Mouse (Mus musculus) midbrain, embryonic 15.5 days (tissue): Measurements from ENCODE around the gene Fads2. TPM values are rescaled to one million over a fixed set of nuclear protein-coding genes. Genes with fewer than 3 reads are reported as not detected.

Source experiments
- ATAC-seq: fragments of 200-750 bp; cut with Nextera tagmentation; replicated peaks from 2 replicates; pipeline ENCODE4 v1.8.0; 2017; ENCODE audit warnings: moderate TSS enrichment
- H3K27ac ChIP-seq: fragments of 300-500 bp; sonication (generic); 2 replicates; pipeline ENCODE4 v1.5.1; 2015; ENCODE audit warnings: mild to moderate bottlenecking, inconsistent platforms
- H3K27me3 ChIP-seq: fragments of 300-500 bp; sonication (generic); replicated peaks from 2 replicates; pipeline ENCODE4 v1.6.1; 2015; ENCODE audit warnings: inconsistent platforms
- H3K36me3 ChIP-seq: fragments of 300-500 bp; sonication (generic); replicated peaks from 2 replicates; pipeline ENCODE4 v1.6.1; 2015; ENCODE audit warnings: inconsistent platforms
- H3K4me1 ChIP-seq: fragments of 300-500 bp; sonication (generic); 2 replicates; pipeline ENCODE4 v1.6.1; 2015; ENCODE audit warnings: inconsistent platforms
- H3K4me2 ChIP-seq: fragments of 300-500 bp; sonication (generic); 2 replicates; pipeline ENCODE4 v1.6.1; 2015; ENCODE audit warnings: inconsistent platforms, mild to moderate bottlenecking, moderate library complexity
- H3K4me3 ChIP-seq: fragments of 300-500 bp; sonication (generic); 2 replicates; pipeline ENCODE4 v1.5.1; 2015; ENCODE audit warnings: mild to moderate bottlenecking, inconsistent platforms
- H3K9ac ChIP-seq: fragments of 300-500 bp; sonication (generic); 2 replicates; pipeline ENCODE4 v1.6.1; 2015; ENCODE audit warnings: mild to moderate bottlenecking, inconsistent platforms
- H3K9me3 ChIP-seq: fragments of 300-500 bp; sonication (generic); 2 replicates; pipeline ENCODE4 v1.6.1; 2016; ENCODE audit warnings: inconsistent platforms
- WGBS: fragments of 180-500 bp; shearing (Covaris S2); methylation state at CpG from one replicate; pipeline ENCODE4 v1.1.7; 2015; ENCODE audit warnings: mixed read lengths; 5-methylcytosine and 5-hydroxymethylcytosine counted together
- polyA plus RNA-seq: library from polyadenylated mRNA; unstranded; fragments of >200 nt; fragmentation: Nextera tagmentation; extraction: Ambion mirVana; gene quantifications from 2 replicates; pipeline ENCODE4 v1.2.1, GENCODE M21; 2015

Fads2 gene
- polyA plus RNA-seq, 1 experiment from 2014 or later = 215 TPM

DNA sequence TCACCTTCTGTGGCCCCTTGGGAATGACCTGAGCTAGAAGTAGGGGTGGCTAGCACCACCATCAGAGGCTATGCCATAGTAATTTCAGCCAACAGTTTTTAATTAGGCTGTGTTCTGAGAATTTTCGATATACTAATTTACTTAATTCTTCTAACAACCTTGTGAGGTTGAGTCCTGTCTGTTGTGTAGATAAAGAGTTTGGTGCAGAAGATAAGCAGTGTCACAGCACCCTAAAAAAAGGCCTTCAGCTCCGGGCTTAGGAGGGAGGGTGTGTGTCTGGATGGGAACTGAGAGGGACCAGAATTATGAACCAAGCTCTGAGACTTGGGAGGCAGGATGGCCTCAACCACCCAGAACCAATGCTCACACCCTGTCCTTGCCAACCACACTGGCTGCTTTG is 55.8 kb downstream of the Fads2 start:
- Histone ChIP-seq H3K27ac (no peak overlapping the region), H3K27me3 (no peaks in the 10 kb centered on the region), H3K9me3 (no peaks in the 10 kb centered on the region), H3K36me3 (no peaks in the 10 kb centered on the region), H3K9ac (no peak overlapping the region), H3K4me3 (no peak overlapping the region), H3K4me1 (peaks cover 26% of the 10 kb centered on the region), H3K4me2 (no peak overlapping the region)
- WGBS = 83% methylated on average over 2 of the region's 2 CpGs
- no peak for ATAC-seq

DNA sequence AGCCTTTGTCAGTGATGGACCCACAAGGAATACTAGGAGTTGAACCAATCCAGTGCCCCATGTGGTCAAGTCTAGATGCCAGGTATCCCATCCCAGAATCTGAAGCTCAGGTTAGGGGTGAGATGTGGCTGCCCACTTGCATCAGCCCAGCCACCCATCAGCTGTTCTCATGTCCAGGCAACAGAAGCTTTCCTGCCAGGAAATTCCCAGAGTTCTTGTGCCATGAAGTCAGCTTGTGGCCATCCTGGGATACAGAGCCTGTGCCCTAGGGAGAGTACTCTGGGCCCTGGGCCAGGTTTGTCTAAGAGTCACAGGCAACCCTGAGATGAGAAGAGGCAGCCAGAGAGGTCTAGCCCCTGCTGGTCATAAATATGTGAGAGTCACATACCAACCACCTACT is 57.9 kb downstream of the Fads2 start:
- no peak for ATAC-seq
- Histone ChIP-seq H3K36me3 (no peaks in the 10 kb centered on the region), H3K27ac (no peak overlapping the region), H3K9ac (no peak overlapping the region), H3K4me3 (no peak overlapping the region), H3K4me2 (no peak overlapping the region; the same call in 1 of the 2 replicates), H3K9me3 (no peaks in the 10 kb centered on the region), H3K27me3 (no peaks in the 10 kb centered on the region), H3K4me1 (peaks cover 26% of the 10 kb centered on the region)

DNA sequence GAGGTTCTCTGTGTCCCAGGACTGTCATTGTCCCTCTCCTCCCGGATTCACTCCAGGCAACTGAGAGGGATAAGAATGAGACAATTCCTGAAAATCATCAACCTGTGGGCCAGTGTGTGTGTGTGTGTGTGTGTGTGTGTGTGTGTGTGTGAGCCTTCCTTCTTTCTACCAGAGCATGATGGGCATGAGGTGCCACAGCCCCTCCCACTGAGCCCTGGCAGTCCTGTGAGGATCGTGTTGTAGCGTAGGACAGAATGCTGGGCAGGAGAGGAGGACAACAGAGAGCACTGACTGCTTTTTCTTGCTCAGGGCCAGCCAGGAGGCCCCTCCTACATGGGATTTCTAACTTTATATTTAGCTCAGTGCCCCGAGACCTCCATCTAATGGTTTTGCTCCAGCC is 58.7 kb downstream of the Fads2 start:
- H3K4me3 ChIP-seq = peak overlapping the region; percentile 82
- H3K27me3 ChIP-seq = no peaks in the 10 kb centered on the region
- no peaks in the 10 kb centered on the region for H3K36me3 ChIP-seq
- H3K9ac ChIP-seq = no peak overlapping the region
- WGBS = 91% methylated on average over 4 of the region's 4 CpGs
- H3K4me2 ChIP-seq = peak overlapping the region; percentile 92
- peaks cover 26% of the 10 kb centered on the region for H3K4me1 ChIP-seq
- ATAC-seq = no peak
- H3K27ac ChIP-seq = no peak overlapping the region
- no peaks in the 10 kb centered on the region for H3K9me3 ChIP-seq

DNA sequence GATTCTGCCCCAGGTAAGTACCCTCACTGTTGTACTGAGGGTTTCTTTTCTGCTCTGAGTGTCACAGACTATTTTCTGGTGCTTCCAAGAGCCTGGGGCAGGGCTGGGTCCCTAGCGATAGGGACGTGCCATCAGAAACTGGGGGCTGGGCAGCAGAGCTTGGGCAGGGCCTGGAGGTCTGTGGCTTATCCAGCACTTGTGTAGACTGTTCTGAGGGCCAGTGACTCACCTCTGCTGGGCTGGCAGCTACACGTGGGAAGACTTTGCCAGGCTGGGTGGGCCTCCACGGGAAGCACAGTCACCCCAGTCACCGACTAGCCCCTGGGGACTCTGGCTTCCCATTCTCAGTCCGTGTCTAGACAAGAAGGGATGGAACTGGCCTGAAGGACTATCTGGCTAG is 59.3 kb downstream of the Fads2 start:
- no peak overlapping the region for H3K27ac ChIP-seq
- H3K4me3 ChIP-seq = peak overlapping the region; percentile 82
- H3K9me3 ChIP-seq = no peaks in the 10 kb centered on the region
- peak overlapping the region; percentile 92 for H3K4me2 ChIP-seq
- H3K9ac ChIP-seq = peak overlapping the region; percentile 76
- no peaks in the 10 kb centered on the region for H3K36me3 ChIP-seq
- 51% methylated on average over 6 of the region's 6 CpGs for WGBS
- ATAC-seq = peak; percentile 39
- H3K4me1 ChIP-seq = peaks cover 26% of the 10 kb centered on the region
- H3K27me3 ChIP-seq = no peaks in the 10 kb centered on the region

DNA sequence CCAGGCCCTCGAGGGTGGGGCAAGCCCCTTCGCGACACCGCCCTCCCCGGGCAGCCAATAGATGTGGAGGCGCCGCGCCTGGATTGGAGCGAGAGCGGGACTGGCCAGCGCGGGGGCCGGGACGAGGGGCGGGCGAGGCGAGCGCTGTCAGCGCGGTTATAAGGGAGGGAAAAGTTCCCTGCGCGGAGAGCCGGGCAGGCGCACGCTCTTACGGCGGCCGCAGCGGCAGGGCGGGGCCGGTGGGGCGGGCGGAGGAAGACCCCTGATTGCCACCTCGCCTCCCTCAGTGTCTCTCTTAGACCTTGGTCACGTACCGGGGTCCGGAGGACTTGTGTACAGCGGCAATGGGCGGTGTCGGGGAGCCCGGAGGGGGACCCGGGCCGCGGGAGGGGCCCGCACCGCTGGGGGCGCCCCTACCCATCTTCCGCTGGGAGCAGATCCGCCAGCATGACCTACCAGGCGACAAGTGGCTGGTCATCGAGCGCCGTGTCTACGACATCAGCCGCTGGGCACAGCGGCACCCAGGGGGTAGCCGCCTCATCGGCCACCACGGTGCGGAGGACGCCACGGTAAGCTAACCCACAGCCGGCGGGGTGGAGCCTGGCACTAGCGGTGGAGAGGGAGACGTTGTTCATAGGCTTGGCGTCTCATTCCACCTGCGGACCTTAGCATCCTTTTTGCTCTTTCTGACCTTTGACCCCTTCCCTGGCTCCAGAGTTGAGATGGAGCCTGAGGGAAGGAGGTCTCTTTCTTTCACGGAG is 60.0 kb downstream of the Fads2 start, which contains the start of gene Fads3:
TSS of gene Fads3 (plus strand) at position 182 of the 761 bp plus-strand sequence.
- WGBS = under 1% methylated on average over 65 of the region's 69 CpGs
- peak; percentile 89 for ATAC-seq
- Histone ChIP-seq H3K4me3 (peak within 1 kb of the TSS; percentile 82), H3K4me2 (peak within 1 kb of the TSS; percentile 92), H3K4me1 (peaks cover 26% of the 10 kb centered on the region), H3K36me3 (no peaks in the 10 kb centered on the region), H3K27ac (peak within 1 kb of the TSS; percentile 69), H3K9me3 (no peaks in the 10 kb centered on the region), H3K9ac (peak within 1 kb of the TSS; percentile 76), H3K27me3 (no peaks in the 10 kb centered on the region)

DNA sequence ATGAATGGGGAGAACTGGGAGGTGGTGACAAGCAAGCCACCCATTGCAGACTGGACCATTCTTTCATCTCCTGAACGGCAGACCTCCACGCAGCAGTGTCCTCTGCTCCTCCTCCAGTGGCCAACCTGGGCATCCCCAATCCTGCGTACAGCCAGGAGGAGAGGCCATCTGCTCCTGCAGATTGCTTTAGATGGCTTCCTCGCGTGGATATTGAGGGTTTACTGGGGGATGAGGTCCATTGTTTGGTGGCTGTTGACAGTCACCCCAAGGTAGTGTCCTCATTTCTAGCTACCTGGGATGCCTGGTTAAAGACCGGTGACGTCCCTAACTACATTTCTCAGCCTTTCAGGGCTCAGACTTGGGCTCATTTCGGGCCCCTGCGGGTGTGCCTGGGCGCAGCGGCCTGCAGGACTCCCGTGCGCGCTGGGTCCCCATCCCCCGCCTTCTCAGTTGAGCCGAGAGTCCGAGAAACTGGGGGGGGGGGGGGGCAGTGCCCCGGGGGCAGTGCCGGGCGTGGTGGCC is 60.6 kb downstream of the Fads2 start:
- 4% methylated on average over 20 of the region's 20 CpGs for WGBS
- Histone ChIP-seq H3K4me2 (peak overlapping the region; percentile 92), H3K9ac (peak overlapping the region; percentile 76), H3K9me3 (no peaks in the 10 kb centered on the region), H3K36me3 (no peaks in the 10 kb centered on the region), H3K27me3 (no peaks in the 10 kb centered on the region), H3K4me3 (peak overlapping the region; percentile 82), H3K4me1 (peaks cover 26% of the 10 kb centered on the region), H3K27ac (peak overlapping the region; percentile 69; the same call in 1 of the 2 replicates)
- peak; percentile 45 for ATAC-seq

DNA sequence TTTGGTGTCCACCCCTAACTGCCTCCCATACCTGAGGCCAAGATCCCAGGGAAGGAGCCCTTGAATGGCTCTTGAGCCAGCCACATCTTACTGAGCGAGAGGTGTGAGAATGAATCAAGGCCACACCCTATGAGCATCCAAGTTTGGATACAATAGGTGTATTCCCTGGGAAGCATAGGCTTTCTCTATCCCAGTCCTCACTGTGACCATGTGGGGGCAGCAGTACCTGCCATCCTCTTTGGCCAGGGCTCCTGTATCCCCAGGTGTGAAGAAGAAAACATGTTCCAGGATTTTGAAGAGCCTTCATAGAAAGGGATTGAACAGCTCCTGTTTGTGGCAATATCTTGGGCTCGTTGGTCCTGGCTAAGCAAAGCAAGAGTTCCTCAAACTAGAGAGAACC is 61.9 kb downstream of the Fads2 start:
- Histone ChIP-seq H3K4me2 (no peak overlapping the region), H3K4me3 (no peak overlapping the region), H3K27me3 (no peaks in the 10 kb centered on the region), H3K9me3 (no peaks in the 10 kb centered on the region), H3K9ac (no peak overlapping the region), H3K27ac (no peak overlapping the region), H3K36me3 (no peaks in the 10 kb centered on the region), H3K4me1 (peaks cover 26% of the 10 kb centered on the region)
- 94% methylated on average over 2 of the region's 2 CpGs for WGBS
- no peak for ATAC-seq

DNA sequence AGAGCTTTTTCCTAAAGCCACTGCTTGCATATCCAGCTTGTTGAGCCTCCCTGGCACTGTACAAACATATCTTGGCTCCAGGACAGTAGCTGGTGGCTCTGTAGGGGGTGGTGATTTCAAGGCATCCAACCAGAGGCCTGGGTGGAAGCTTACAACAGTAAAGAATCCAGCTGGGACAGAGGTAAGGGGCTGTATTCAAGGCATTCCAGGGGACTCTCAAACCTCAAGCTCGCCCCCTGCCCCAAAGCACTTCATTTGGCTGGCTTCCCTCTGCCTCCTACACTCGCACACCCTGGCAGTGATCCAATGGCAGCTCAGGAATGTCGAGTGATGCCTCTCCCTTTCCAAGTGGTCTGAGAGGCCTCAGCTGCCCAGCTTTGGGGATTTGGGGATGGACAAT is 62.6 kb downstream of the Fads2 start:
- no peak for ATAC-seq
- 22% methylated on average over 3 of the region's 3 CpGs for WGBS
- Histone ChIP-seq H3K27me3 (no peaks in the 10 kb centered on the region), H3K9ac (no peak overlapping the region), H3K27ac (no peak overlapping the region), H3K4me3 (no peak overlapping the region), H3K9me3 (no peaks in the 10 kb centered on the region), H3K36me3 (no peaks in the 10 kb centered on the region), H3K4me2 (no peak overlapping the region), H3K4me1 (peaks cover 26% of the 10 kb centered on the region)

DNA sequence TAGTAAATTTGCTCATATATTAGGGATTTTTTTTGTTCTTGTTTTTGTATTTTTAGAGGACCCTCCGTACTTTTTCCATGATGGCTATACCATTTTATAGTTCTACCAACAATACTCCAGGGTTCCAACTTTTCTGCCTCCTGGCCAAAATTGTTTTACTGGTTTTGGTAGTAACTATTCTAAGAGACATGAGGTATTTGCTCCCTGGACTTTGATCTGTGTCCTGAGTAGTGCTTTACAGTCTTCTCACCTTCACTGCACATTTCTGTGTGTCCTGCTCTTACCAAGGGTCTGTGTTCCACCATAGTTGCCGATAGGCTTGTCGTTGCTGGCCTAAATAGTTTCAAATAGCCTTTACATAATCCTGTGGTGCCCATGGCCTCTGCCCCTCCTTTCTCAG is 63.2 kb downstream of the Fads2 start:
- H3K4me1 ChIP-seq = peaks cover 21% of the 10 kb centered on the region
- no peak overlapping the region for H3K4me3 ChIP-seq
- no peak overlapping the region for H3K4me2 ChIP-seq
- no peak overlapping the region for H3K9ac ChIP-seq
- no peaks in the 10 kb centered on the region for H3K9me3 ChIP-seq
- H3K27ac ChIP-seq = no peak overlapping the region
- H3K36me3 ChIP-seq = no peaks in the 10 kb centered on the region
- WGBS = 77% methylated on average over 3 of the region's 3 CpGs
- no peak for ATAC-seq
- no peaks in the 10 kb centered on the region for H3K27me3 ChIP-seq

DNA sequence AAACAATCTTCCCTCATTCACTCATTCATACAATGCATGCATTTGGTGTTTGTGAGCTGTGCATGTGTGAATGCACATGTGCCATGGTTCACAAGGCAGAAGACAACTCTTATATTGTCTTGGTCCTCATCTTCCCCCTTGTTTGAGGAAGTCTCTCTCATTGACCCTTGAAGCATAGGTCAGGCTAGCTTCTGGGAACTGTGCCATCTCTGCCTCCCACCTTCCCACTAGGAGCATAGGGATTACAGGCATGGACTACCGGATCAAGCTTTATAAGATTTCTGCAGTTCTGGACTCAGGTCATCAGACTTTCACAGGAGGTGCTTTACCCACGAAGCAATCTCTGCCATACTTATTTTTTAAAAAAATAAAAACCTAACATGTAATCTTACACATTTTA is 64.0 kb downstream of the Fads2 start:
- ATAC-seq = no peak
- Histone ChIP-seq H3K36me3 (no peaks in the 10 kb centered on the region), H3K4me3 (no peak overlapping the region), H3K9ac (no peak overlapping the region), H3K27ac (no peak overlapping the region), H3K9me3 (no peaks in the 10 kb centered on the region), H3K27me3 (no peaks in the 10 kb centered on the region), H3K4me2 (no peak overlapping the region), H3K4me1 (peaks cover 13% of the 10 kb centered on the region)
- WGBS = 53% methylated on average over 2 of the region's 2 CpGs

DNA sequence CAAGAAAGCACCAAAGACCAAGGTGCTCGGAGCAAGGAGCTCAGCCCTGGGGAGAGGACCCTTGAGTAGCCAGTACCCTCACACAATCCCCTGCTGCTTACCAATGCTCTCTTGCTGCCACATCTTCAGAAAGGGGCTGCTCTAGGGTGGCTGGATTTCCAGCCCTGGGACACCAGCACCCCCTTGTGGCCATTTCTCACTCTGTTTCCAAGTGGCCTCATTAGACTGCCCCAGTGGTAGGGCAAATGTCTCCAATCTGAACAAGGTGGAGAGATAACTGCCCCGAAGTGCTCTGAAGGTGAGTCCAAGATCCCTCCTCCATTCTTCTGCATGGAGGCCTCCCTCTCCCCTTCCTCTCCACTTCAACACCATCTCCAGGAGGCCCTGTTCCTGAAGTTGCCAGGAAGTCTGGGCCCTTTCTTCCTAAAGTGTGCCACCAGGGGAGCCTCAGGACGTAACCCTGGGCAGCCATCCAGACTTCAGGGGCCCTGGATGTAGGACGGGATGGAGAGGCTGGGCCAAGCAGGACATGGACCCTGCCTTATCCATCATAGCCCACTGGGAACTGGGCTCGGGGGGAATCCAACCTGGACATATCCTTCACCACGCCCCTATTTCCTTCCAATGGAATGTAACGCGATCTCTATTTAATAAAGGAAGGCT is 66.6 kb downstream of the Fads2 start:
- ATAC-seq = peak; percentile 47
- no peaks in the 10 kb centered on the region for H3K4me1 ChIP-seq
- WGBS = 62% methylated on average over 8 of the region's 8 CpGs
- no peaks in the 10 kb centered on the region for H3K9me3 ChIP-seq
- no peak overlapping the region for H3K4me2 ChIP-seq
- H3K4me3 ChIP-seq = no peak overlapping the region
- no peak overlapping the region for H3K27ac ChIP-seq
- H3K9ac ChIP-seq = no peak overlapping the region
- no peaks in the 10 kb centered on the region for H3K27me3 ChIP-seq
- no peaks in the 10 kb centered on the region for H3K36me3 ChIP-seq

DNA sequence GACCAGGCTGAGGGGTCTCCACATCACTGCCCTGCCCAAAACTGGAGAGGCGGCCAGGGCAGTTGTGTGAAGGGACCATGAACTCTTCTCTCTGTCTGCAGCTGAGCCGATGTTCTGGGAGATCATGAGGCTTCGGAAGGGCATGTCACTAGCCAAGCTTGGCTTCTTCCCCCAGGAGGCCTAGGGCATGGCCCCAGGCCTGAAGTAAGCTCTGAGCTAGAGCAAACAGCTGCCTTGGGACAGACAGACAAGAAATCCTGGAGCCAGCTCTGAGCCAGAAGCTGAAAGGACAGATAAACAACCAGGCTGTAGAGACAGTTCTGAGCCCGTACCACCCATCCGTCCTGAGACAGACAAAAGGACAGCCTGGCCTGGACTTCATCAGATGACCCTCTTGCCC is 67.2 kb downstream of the Fads2 start:
- Histone ChIP-seq H3K4me1 (no peaks in the 10 kb centered on the region), H3K27ac (no peak overlapping the region), H3K36me3 (no peaks in the 10 kb centered on the region), H3K27me3 (no peaks in the 10 kb centered on the region), H3K4me3 (no peak overlapping the region), H3K4me2 (no peak overlapping the region), H3K9me3 (no peaks in the 10 kb centered on the region), H3K9ac (no peak overlapping the region)
- ATAC-seq = no peak
- 76% methylated on average over 5 of the region's 5 CpGs for WGBS
